Mouse (Mus musculus): ENCODE data around the gene Ssbp3.

DNA sequence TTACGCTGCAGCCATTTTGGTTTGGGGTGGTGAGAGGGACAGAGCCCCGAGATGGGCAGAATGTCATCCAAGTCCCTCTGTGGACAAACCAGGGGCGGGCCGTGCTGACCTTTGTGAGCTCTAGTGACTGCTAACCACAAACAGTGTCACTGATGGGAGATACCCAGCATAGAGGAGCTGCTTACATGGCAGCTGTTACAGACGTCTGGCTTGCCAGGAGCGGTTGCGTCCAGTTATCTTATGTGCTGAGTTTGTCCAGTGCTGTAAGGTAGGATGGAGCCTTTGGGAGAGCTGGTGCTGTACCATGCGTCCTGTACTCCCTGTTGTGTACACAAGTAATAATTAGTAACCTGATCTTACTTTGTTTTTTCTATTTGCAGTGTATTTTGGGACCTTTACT, 4.8 kb downstream of the Ssbp3 start:
- TF ChIP-seq CHD2 (IDR thresholded peaks at IDR 0.05; ENCODE audit: low read depth, low read length) (no peak), HCFC1 (IDR thresholded peaks at IDR 0.05; ENCODE audit: borderline replicate concordance, insufficient read depth, low read length) (no peak), MAFK (IDR thresholded peaks at IDR 0.05; ENCODE audit: insufficient read depth, low read depth, low read length) (no peak), ZC3H11A (IDR thresholded peaks at IDR 0.05; ENCODE audit: borderline replicate concordance, low read depth, low read length) (no peak)

Measured in ES-E14 (cell line).